Mouse (Mus musculus): ENCODE measurements at regions not wholly inside any gene's neighbourhood (a gene's known extent, or its start where the extent isn't known, plus 50 kb on each side); places are given as distances from the start of the nearest gene placed in this dataset.
A peak's percentile ranks its signal among the peaks of the same experiment; 100 is the strongest.

GRCm38 (mm10) chr2:84549626-84550025 is 73.1 kb upstream of the Tfpi start:
- no peaks in the 10 kb centered on the region for H3K27me3 ChIP-seq (ENCODE audit: control insufficient read depth, insufficient read depth, low read length)
- no peak overlapping the region for H3K4me3 ChIP-seq (ENCODE audit: low read length)
- H3K9me3 ChIP-seq (replicated peaks; ENCODE audit: control insufficient read depth, low read length) = no peaks in the 10 kb centered on the region
- 0 out of 2 replicates have a peak, but pooled peaks have one; percentile 55 for ATAC-seq (replicated peaks; ENCODE audit: extremely low read depth, insufficient read depth, low FRiP score)
- H3K36me3 ChIP-seq (ENCODE audit: control insufficient read depth, insufficient read depth) = no peaks in the 10 kb centered on the region
- H3K9ac ChIP-seq (ENCODE audit: low read length) = no peak overlapping the region
- H3K27ac ChIP-seq (ENCODE audit: low read length) = no peak overlapping the region
- peaks cover 5% of the 10 kb centered on the region; the same call in 1 of the 2 replicates for H3K4me1 ChIP-seq (ENCODE audit: control insufficient read depth, insufficient read depth, low read length)
- H3K4me2 ChIP-seq (ENCODE audit: low read depth, low read length) = no peak overlapping the region
- WGBS = 38% methylated on average over 3 of the region's 3 CpGs

DNA sequence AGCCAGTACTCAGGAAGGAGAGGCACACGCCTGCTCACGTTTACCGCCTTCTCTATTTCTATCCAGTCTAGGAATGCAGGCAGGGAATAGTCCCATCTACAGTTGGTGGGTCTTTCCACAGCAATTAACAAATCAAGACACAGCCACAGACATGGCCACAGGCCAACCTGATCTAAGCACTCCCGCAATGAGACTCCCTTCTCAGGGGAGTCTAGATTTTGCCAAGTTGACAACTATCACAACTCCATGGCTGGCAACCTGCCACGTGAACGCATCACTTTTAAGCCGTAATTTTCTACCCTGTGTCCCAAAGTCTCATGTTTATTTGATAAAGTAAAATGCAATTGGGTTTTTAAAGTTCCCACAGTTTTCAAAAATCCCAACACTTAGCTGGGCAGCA is 72.0 kb upstream of the Tfpi start:
- no peaks in the 10 kb centered on the region for H3K27me3 ChIP-seq (ENCODE audit: control insufficient read depth, insufficient read depth, low read length)

GRCm38 (mm10) chr2:84545676-84546075 is 69.1 kb upstream of the Tfpi start:
- no peak overlapping the region for H3K27ac ChIP-seq (ENCODE audit: low read length)
- no peak for ATAC-seq (replicated peaks; ENCODE audit: extremely low read depth, insufficient read depth, low FRiP score)

More for the DNA sequence above, 72.0 kb upstream of the Tfpi start:
- Histone ChIP-seq H3K9ac (ENCODE audit: low read length) (no peak overlapping the region), H3K4me1 (ENCODE audit: control insufficient read depth, insufficient read depth, low read length) (peaks cover 5% of the 10 kb centered on the region; the same call in 1 of the 2 replicates), H3K27ac (ENCODE audit: low read length) (no peak overlapping the region), H3K36me3 (ENCODE audit: control insufficient read depth, insufficient read depth) (no peaks in the 10 kb centered on the region), H3K4me2 (ENCODE audit: low read depth, low read length) (no peak overlapping the region), H3K4me3 (ENCODE audit: low read length) (no peak overlapping the region), H3K9me3 (replicated peaks; ENCODE audit: control insufficient read depth, low read length) (no peaks in the 10 kb centered on the region)
- 65% methylated on average over 7 of the region's 7 CpGs for WGBS
- no peak for ATAC-seq (replicated peaks; ENCODE audit: extremely low read depth, insufficient read depth, low FRiP score)

DNA sequence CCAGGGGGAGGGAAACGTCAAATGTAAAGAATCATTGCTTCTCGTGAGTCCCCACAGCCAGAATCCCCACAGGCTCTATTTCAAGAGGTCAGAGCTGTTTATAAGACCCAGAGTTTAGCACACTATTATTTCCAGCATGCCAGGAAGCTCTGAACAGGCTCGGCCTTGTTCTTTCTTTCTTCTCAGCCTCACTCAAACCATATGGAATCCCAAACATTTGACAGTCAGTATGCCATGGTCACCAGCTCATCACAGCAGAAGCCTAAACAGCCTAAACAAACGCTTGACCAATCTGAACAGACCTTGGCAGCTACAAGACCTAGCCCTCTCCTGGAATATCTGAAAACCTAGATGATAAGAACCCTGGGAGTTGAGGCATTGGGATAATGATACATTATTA is 68.2 kb upstream of the Tfpi start:
- 45% methylated on average over 4 of the region's 4 CpGs for WGBS
- no peaks in the 10 kb centered on the region for H3K36me3 ChIP-seq (ENCODE audit: control insufficient read depth, insufficient read depth)
- no peak for ATAC-seq (replicated peaks; ENCODE audit: extremely low read depth, insufficient read depth, low FRiP score)

More at GRCm38 (mm10) chr2:84545676-84546075, 69.1 kb upstream of the Tfpi start:
- Histone ChIP-seq H3K27me3 (ENCODE audit: control insufficient read depth, insufficient read depth, low read length) (no peaks in the 10 kb centered on the region), H3K9me3 (replicated peaks; ENCODE audit: control insufficient read depth, low read length) (no peaks in the 10 kb centered on the region), H3K4me2 (ENCODE audit: low read depth, low read length) (no peak overlapping the region), H3K9ac (ENCODE audit: low read length) (no peak overlapping the region), H3K4me1 (ENCODE audit: control insufficient read depth, insufficient read depth, low read length) (peaks cover 5% of the 10 kb centered on the region; the same call in 1 of the 2 replicates), H3K36me3 (ENCODE audit: control insufficient read depth, insufficient read depth) (no peaks in the 10 kb centered on the region), H3K4me3 (ENCODE audit: low read length) (no peak overlapping the region)
- whole genome bisulfite sequencing = 59% methylated on average over 3 of the region's 3 CpGs

GRCm38 (mm10) chr2:84544146-84544545 is 67.6 kb upstream of the Tfpi start:
- no peaks in the 10 kb centered on the region for H3K36me3 ChIP-seq (ENCODE audit: control insufficient read depth, insufficient read depth)
- no peak overlapping the region for H3K4me3 ChIP-seq (ENCODE audit: low read length)
- H3K9me3 ChIP-seq (replicated peaks; ENCODE audit: control insufficient read depth, low read length) = no peaks in the 10 kb centered on the region
- no peaks in the 10 kb centered on the region for H3K27me3 ChIP-seq (ENCODE audit: control insufficient read depth, insufficient read depth, low read length)
- H3K9ac ChIP-seq (ENCODE audit: low read length) = no peak overlapping the region
- no peak overlapping the region for H3K4me2 ChIP-seq (ENCODE audit: low read depth, low read length)
- H3K27ac ChIP-seq (ENCODE audit: low read length) = no peak overlapping the region
- H3K4me1 ChIP-seq (ENCODE audit: control insufficient read depth, insufficient read depth, low read length) = peaks cover 5% of the 10 kb centered on the region; the same call in 1 of the 2 replicates
- 65% methylated on average over 4 of the region's 4 CpGs for WGBS
- no peak for ATAC-seq (replicated peaks; ENCODE audit: extremely low read depth, insufficient read depth, low FRiP score)

More for the DNA sequence above, 68.2 kb upstream of the Tfpi start:
- H3K9me3 ChIP-seq (replicated peaks; ENCODE audit: control insufficient read depth, low read length) = no peaks in the 10 kb centered on the region
- no peak overlapping the region for H3K27ac ChIP-seq (ENCODE audit: low read length)
- H3K4me2 ChIP-seq (ENCODE audit: low read depth, low read length) = no peak overlapping the region
- H3K9ac ChIP-seq (ENCODE audit: low read length) = no peak overlapping the region
- H3K4me1 ChIP-seq (ENCODE audit: control insufficient read depth, insufficient read depth, low read length) = peaks cover 5% of the 10 kb centered on the region; the same call in 1 of the 2 replicates
- no peaks in the 10 kb centered on the region for H3K27me3 ChIP-seq (ENCODE audit: control insufficient read depth, insufficient read depth, low read length)
- H3K4me3 ChIP-seq (ENCODE audit: low read length) = no peak overlapping the region

- WGBS = 59% methylated on average over 5 of the region's 5 CpGs
- H3K4me2 ChIP-seq (ENCODE audit: low read depth, low read length) = no peak overlapping the region
- no peak overlapping the region for H3K27ac ChIP-seq (ENCODE audit: low read length)
- H3K36me3 ChIP-seq (ENCODE audit: control insufficient read depth, insufficient read depth) = no peaks in the 10 kb centered on the region
- no peak overlapping the region for H3K9ac ChIP-seq (ENCODE audit: low read length)
- no peaks in the 10 kb centered on the region for H3K4me1 ChIP-seq (ENCODE audit: control insufficient read depth, insufficient read depth, low read length)
- no peaks in the 10 kb centered on the region for H3K9me3 ChIP-seq (replicated peaks; ENCODE audit: control insufficient read depth, low read length)
- no peak for ATAC-seq (replicated peaks; ENCODE audit: extremely low read depth, insufficient read depth, low FRiP score)
- H3K4me3 ChIP-seq (ENCODE audit: low read length) = no peak overlapping the region
- H3K27me3 ChIP-seq (ENCODE audit: control insufficient read depth, insufficient read depth, low read length) = no peaks in the 10 kb centered on the region
Observed at GRCm38 (mm10) chr2:84541440-84541839, 64.9 kb upstream of the Tfpi start.

DNA sequence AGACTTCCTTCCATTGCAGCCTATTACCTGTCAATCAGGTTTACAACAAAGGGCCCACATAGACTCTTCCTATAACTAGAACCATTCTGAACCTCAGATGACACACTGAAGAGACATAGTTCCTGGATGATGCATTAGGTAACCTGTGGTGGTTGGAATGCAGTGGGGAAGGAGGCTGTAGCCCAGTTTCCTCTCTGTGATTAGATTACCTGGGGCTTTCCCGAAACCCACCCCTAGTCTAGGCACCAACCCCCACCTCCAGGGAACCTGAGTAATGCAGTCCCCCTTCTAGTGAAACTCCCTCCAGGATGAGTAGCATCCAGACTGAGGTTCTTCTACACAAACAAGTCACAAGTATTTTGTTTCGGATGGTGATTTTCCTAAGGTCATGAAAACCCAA is 62.5 kb upstream of the Tfpi start:
- Histone ChIP-seq H3K36me3 (ENCODE audit: control insufficient read depth, insufficient read depth) (no peaks in the 10 kb centered on the region), H3K27me3 (ENCODE audit: control insufficient read depth, insufficient read depth, low read length) (no peaks in the 10 kb centered on the region), H3K9me3 (replicated peaks; ENCODE audit: control insufficient read depth, low read length) (no peaks in the 10 kb centered on the region), H3K4me3 (ENCODE audit: low read length) (no peak overlapping the region), H3K4me1 (ENCODE audit: control insufficient read depth, insufficient read depth, low read length) (no peaks in the 10 kb centered on the region), H3K27ac (ENCODE audit: low read length) (no peak overlapping the region), H3K9ac (ENCODE audit: low read length) (no peak overlapping the region), H3K4me2 (ENCODE audit: low read depth, low read length) (no peak overlapping the region)
- 62% methylated on average over 2 of the region's 2 CpGs for WGBS
- no peak for ATAC-seq (replicated peaks; ENCODE audit: extremely low read depth, insufficient read depth, low FRiP score)

DNA sequence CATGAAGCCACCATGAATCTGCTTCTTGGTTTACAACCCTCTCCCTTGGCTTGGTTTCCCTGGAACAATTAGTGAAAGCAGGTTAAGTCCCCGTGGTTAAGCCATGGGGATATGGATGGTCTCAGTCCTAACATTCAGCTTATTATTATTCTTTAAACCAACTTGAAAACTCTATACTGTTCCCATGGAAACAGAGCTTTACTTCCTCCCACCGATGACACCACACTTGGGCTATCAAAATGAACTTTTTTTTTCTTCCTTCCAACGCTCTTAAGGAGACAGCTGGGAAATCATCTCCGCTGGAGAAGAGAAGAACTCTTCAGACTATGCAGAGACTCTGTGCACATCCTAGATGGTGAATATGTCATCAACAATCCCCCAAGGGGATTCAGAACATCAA is 61.4 kb upstream of the Tfpi start:
- Histone ChIP-seq H3K4me2 (ENCODE audit: low read depth, low read length) (no peak overlapping the region), H3K27me3 (ENCODE audit: control insufficient read depth, insufficient read depth, low read length) (no peaks in the 10 kb centered on the region), H3K4me3 (ENCODE audit: low read length) (no peak overlapping the region), H3K9ac (ENCODE audit: low read length) (no peak overlapping the region), H3K4me1 (ENCODE audit: control insufficient read depth, insufficient read depth, low read length) (no peaks in the 10 kb centered on the region), H3K9me3 (replicated peaks; ENCODE audit: control insufficient read depth, low read length) (no peaks in the 10 kb centered on the region), H3K27ac (ENCODE audit: low read length) (no peak overlapping the region), H3K36me3 (ENCODE audit: control insufficient read depth, insufficient read depth) (no peaks in the 10 kb centered on the region)
- ATAC-seq (replicated peaks; ENCODE audit: extremely low read depth, insufficient read depth, low FRiP score) = no peak
- 62% methylated on average over 4 of the region's 4 CpGs for WGBS

DNA sequence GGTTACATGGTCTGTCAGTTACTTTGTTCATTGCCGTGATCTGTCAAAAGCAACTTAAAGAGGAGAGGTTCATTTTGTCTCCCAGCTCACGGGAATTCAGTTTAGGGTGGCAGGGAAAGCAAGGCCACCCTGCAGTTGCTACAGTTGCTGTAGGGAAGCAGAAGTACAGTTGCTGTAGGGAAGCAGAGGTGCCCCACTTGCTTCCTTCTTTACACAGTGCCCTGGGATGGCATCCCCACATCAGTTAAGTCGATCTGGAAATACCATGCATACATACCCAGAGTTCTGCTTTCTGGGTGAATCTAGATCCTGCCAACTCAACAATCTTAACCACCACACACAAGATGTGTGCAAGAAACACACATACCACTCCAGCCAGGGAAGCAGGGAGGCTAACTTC is 54.6 kb upstream of the Tfpi start:
- no peak for ATAC-seq (replicated peaks; ENCODE audit: extremely low read depth, insufficient read depth, low FRiP score)
- 82% methylated on average over 3 of the region's 3 CpGs for WGBS

More for the DNA sequence above, 54.6 kb upstream of the Tfpi start:
- no peak overlapping the region for H3K9ac ChIP-seq (ENCODE audit: low read length)
- H3K36me3 ChIP-seq (ENCODE audit: control insufficient read depth, insufficient read depth) = no peaks in the 10 kb centered on the region
- H3K4me3 ChIP-seq (ENCODE audit: low read length) = no peak overlapping the region
- H3K9me3 ChIP-seq (replicated peaks; ENCODE audit: control insufficient read depth, low read length) = no peaks in the 10 kb centered on the region
- no peak overlapping the region for H3K4me2 ChIP-seq (ENCODE audit: low read depth, low read length)
- H3K27me3 ChIP-seq (ENCODE audit: control insufficient read depth, insufficient read depth, low read length) = no peaks in the 10 kb centered on the region
- peaks cover 4% of the 10 kb centered on the region; the same call in 1 of the 2 replicates for H3K4me1 ChIP-seq (ENCODE audit: control insufficient read depth, insufficient read depth, low read length)
- H3K27ac ChIP-seq (ENCODE audit: low read length) = no peak overlapping the region

Data from heart, embryonic 16.5 days (tissue).